Comparison of ENCODE assay signal across 9 mouse cellular contexts in the genomic region with DNA sequence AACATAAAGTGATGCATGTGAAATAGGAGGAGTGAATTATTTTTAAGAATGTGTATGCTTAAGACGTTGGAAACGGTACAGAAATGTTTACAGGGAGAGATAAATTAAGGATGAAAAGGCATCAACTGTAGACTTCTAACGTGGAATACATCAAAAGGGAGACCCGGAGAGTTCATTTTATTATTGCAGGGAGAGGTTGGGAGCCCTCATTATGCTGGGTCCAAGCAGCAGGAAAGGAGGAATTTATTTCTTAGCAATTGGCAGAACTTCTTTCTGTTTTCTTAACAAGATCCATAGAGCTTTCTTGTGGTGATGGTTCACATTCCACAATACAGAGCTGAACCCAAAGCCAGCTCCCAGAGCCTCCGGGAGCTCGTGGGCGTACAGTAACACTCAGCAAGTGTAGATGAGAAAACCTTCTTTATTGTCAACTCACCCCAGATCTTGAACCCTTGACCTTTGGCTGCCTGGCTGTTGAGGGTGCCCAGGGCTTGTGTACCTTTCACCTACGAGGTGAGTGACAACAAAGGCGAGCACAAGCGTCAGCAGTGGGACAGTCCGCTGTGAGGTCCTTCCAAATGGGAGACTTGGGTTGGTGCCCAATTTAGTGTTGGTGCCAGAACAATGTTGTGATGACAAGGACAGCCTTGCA.
DNase-seq lines count a peak whose midpoint lies in the region; ATAC-seq lines count a peak whose summit lies in the region.
"Had no signal": no experiment of that assay in that cellular context is flagged by ENCODE, and none has a peak within 500 bp of the region (broad histone marks: within the 10 kb centered on the region; RNA-seq: fewer than 3 reads in every experiment).

No protein-coding gene starts in this region.

- no peaks in the 10 kb centered on the region for H3K9me3 ChIP-seq in heart, embryonic 12.5 days (replicated peaks)
- H3K9me3 ChIP-seq in midbrain, embryonic 15.5 days = no peaks in the 10 kb centered on the region
- H3K9me3 ChIP-seq in midbrain, embryonic 14.5 days (ENCODE audit: control insufficient read depth, low read length) = no peaks in the 10 kb centered on the region
- H3K9me3 ChIP-seq in embryonic facial prominence, embryonic 14.5 days (ENCODE audit: control insufficient read depth, low read length) = no peaks in the 10 kb centered on the region

- H3K9ac ChIP-seq in heart, embryonic 12.5 days = no peak overlapping the region
- H3K9ac ChIP-seq in midbrain, embryonic 15.5 days = no peak overlapping the region
- no peak overlapping the region for H3K9ac ChIP-seq in midbrain, embryonic 14.5 days (replicated peaks; ENCODE audit: low read length)
- H3K9ac ChIP-seq in embryonic facial prominence, embryonic 14.5 days (ENCODE audit: low read depth, low read length) = no peak overlapping the region

- ATAC-seq in heart, embryonic 12.5 days (ENCODE audit: insufficient number of reproducible peaks, low FRiP score) = no peak
- ATAC-seq in midbrain, embryonic 15.5 days (replicated peaks) = peak; percentile 24; the same call in 1 of the 2 replicates
- ATAC-seq in midbrain, embryonic 14.5 days (ENCODE audit: low FRiP score, low TSS enrichment) = no peak
- peak; percentile 26; the same call in 1 of the 2 replicates for ATAC-seq in embryonic facial prominence, embryonic 14.5 days (ENCODE audit: low read depth)

- no peak overlapping the region for H3K27ac ChIP-seq in heart, embryonic 12.5 days (ENCODE audit: poor library complexity, severe bottlenecking)
- no peak overlapping the region for H3K27ac ChIP-seq in midbrain, embryonic 15.5 days
- no peak overlapping the region for H3K27ac ChIP-seq in midbrain, embryonic 14.5 days (replicated peaks; ENCODE audit: low read depth, low read length)
- H3K27ac ChIP-seq in embryonic facial prominence, embryonic 14.5 days (replicated peaks; ENCODE audit: low read depth, low read length) = no peak overlapping the region

- no peak overlapping the region for H3K4me3 ChIP-seq in heart, embryonic 12.5 days
- H3K4me3 ChIP-seq in midbrain, embryonic 15.5 days = no peak overlapping the region
- H3K4me3 ChIP-seq in midbrain, embryonic 14.5 days (replicated peaks; ENCODE audit: low read depth, low read length) = no peak overlapping the region
- no peak overlapping the region for H3K4me3 ChIP-seq in embryonic facial prominence, embryonic 14.5 days (ENCODE audit: low read depth, low read length)

- no peaks in the 10 kb centered on the region for H3K36me3 ChIP-seq in heart, embryonic 12.5 days
- H3K36me3 ChIP-seq in midbrain, embryonic 15.5 days (replicated peaks) = no peaks in the 10 kb centered on the region
- no peaks in the 10 kb centered on the region for H3K36me3 ChIP-seq in midbrain, embryonic 14.5 days (ENCODE audit: control insufficient read depth, insufficient read depth, low read length)
- no peaks in the 10 kb centered on the region for H3K36me3 ChIP-seq in embryonic facial prominence, embryonic 14.5 days (ENCODE audit: control insufficient read depth, insufficient read depth, low read length)

- WGBS in heart, embryonic 12.5 days = 58% methylated on average over 11 of the region's 11 CpGs
- 70% methylated on average over 11 of the region's 11 CpGs for WGBS in midbrain, embryonic 15.5 days
- WGBS in midbrain, embryonic 14.5 days = 77% methylated on average over 11 of the region's 11 CpGs
- 36% methylated on average over 11 of the region's 11 CpGs for WGBS in embryonic facial prominence, embryonic 14.5 days

- H3K27me3 ChIP-seq in heart, embryonic 12.5 days (replicated peaks) = no peaks in the 10 kb centered on the region
- no peaks in the 10 kb centered on the region for H3K27me3 ChIP-seq in midbrain, embryonic 15.5 days (replicated peaks)
- H3K27me3 ChIP-seq in midbrain, embryonic 14.5 days (ENCODE audit: control insufficient read depth, insufficient read depth, low read length) = no peaks in the 10 kb centered on the region
- no peaks in the 10 kb centered on the region for H3K27me3 ChIP-seq in embryonic facial prominence, embryonic 14.5 days (replicated peaks; ENCODE audit: control insufficient read depth, insufficient read depth, low read length)

- peaks cover 8% of the 10 kb centered on the region; the same call in 1 of the 2 replicates for H3K4me1 ChIP-seq in heart, embryonic 12.5 days (replicated peaks)
- H3K4me1 ChIP-seq in midbrain, embryonic 15.5 days = no peaks in the 10 kb centered on the region
- no peaks in the 10 kb centered on the region for H3K4me1 ChIP-seq in midbrain, embryonic 14.5 days (ENCODE audit: control insufficient read depth, insufficient read depth, low read length)
- peaks cover 5% of the 10 kb centered on the region; the same call in 1 of the 2 replicates for H3K4me1 ChIP-seq in embryonic facial prominence, embryonic 14.5 days (ENCODE audit: control insufficient read depth, insufficient read depth, low read length)

- DNase-seq in heart, adult 9 months (ENCODE audit: low spot score in 2 of 2) = peak; percentile 4 to 32
- DNase-seq in midbrain, embryonic 14.5 days = no peak
- DNase-seq in embryonic facial prominence, embryonic 14.5 days (ENCODE audit: low spot score) = peak; percentile 65
- DNase-seq in lung, postnatal 14 days = peak; percentile 45
- DNase-seq in right cerebral cortex, postnatal 14 days = no peak
- DNase-seq in gastrocnemius, postnatal 25 days = no peak
- DNase-seq: gastrocnemius, postnatal 14 days had no signal

- no peak overlapping the region for H3K4me2 ChIP-seq in heart, embryonic 12.5 days
- H3K4me2 ChIP-seq in midbrain, embryonic 15.5 days = no peak overlapping the region
- no peak overlapping the region for H3K4me2 ChIP-seq in midbrain, embryonic 14.5 days (ENCODE audit: low read length)
- H3K4me2 ChIP-seq in embryonic facial prominence, embryonic 14.5 days (ENCODE audit: low read depth, low read length) = no peak overlapping the region

Comparison
In these comparisons a context has a peak if more than half of its experiments do, and no peak if none do; other contexts are left out.
1. ATAC-seq: peak in midbrain, embryonic 15.5 days (single experiment) and embryonic facial prominence, embryonic 14.5 days (single experiment); none in heart, embryonic 12.5 days (single experiment) and midbrain, embryonic 14.5 days (single experiment).
2. DNase-seq: peak in heart, adult 9 months (2 of 2), embryonic facial prominence, embryonic 14.5 days (single experiment) and lung, postnatal 14 days (single experiment); none in midbrain, embryonic 14.5 days (single experiment), right cerebral cortex, postnatal 14 days (single experiment) and gastrocnemius, postnatal 25 days (single experiment).